Mouse (Mus musculus) ES-Bruce4 (cell line): Measurements from ENCODE around the gene Dnajc6.

Source experiments
- CTCF ChIP-seq: IDR thresholded peaks from one replicate; pipeline ENCODE4 v1.8.1; 2011; ENCODE audit warnings: low read depth, low read length
- POLR2A ChIP-seq: IDR thresholded peaks from one replicate; pipeline ENCODE4 v1.8.1; 2011; ENCODE audit warnings: low read length; ENCODE audit not compliant: insufficient read depth

GRCm38 (mm10) chr4:101655415-101655790, 159.0 kb downstream of the Dnajc6 start:
- TF ChIP-seq POLR2A (no peak), CTCF (no peak)
